Mouse (Mus musculus): ENCODE measurements around the gene AI837181. TPM values are rescaled to one million over a fixed set of nuclear protein-coding genes. Genes with fewer than 3 reads are reported as not detected.
A peak's percentile ranks its signal among the peaks of the same experiment; 100 is the strongest.

Gene AI837181
- polyA plus RNA-seq, 1 experiment from 2014 or later = 61.1 TPM

- Histone ChIP-seq H3K4me2 (ENCODE audit: low read length) (peak overlapping the region; percentile 97), H3K4me1 (replicated peaks; ENCODE audit: control insufficient read depth, insufficient read depth, low read length) (peaks cover 57% of the 10 kb centered on the region), H3K27me3 (replicated peaks; ENCODE audit: control insufficient read depth, insufficient read depth, low read length) (peaks cover 2% of the 10 kb centered on the region; the same call in 1 of the 2 replicates), H3K36me3 (ENCODE audit: control insufficient read depth, insufficient read depth) (peaks cover 2% of the 10 kb centered on the region), H3K9me3 (ENCODE audit: control insufficient read depth, low read length) (no peaks in the 10 kb centered on the region), H3K4me3 (replicated peaks; ENCODE audit: low read length) (peak overlapping the region; percentile 95), H3K9ac (replicated peaks; ENCODE audit: low read depth, low read length) (peak overlapping the region; percentile 87), H3K27ac (ENCODE audit: low read length) (peak overlapping the region; percentile 61)
- 18% methylated on average over 3 of the region's 3 CpGs for WGBS
- no peak for ATAC-seq
These were observed 35.0 kb downstream of the AI837181 start for GRCm38 (mm10) chr19:5459896-5460295.

GRCm38 (mm10) chr19:5460465-5460911 lies 35.5 kb downstream of the AI837181 start, which contains the start of gene Fibp:
Gene Fibp (plus strand): TSS chr19:5460615.
- peak within 1 kb of the TSS; percentile 95 for H3K4me3 ChIP-seq (replicated peaks; ENCODE audit: low read length)
- peak; percentile 54 for ATAC-seq
- H3K27me3 ChIP-seq (replicated peaks; ENCODE audit: control insufficient read depth, insufficient read depth, low read length) = peaks cover 2% of the 10 kb centered on the region; the same call in 1 of the 2 replicates
- H3K9me3 ChIP-seq (ENCODE audit: control insufficient read depth, low read length) = no peaks in the 10 kb centered on the region
- peak within 1 kb of the TSS; percentile 97 for H3K4me2 ChIP-seq (ENCODE audit: low read length)
- H3K4me1 ChIP-seq (replicated peaks; ENCODE audit: control insufficient read depth, insufficient read depth, low read length) = peaks cover 51% of the 10 kb centered on the region
- peaks cover 2% of the 10 kb centered on the region for H3K36me3 ChIP-seq (ENCODE audit: control insufficient read depth, insufficient read depth)
- peak within 1 kb of the TSS; percentile 80 for H3K27ac ChIP-seq (ENCODE audit: low read length)
- under 1% methylated on average over 32 of the region's 32 CpGs for WGBS
- H3K9ac ChIP-seq (replicated peaks; ENCODE audit: low read depth, low read length) = peak within 1 kb of the TSS; percentile 87

- Histone ChIP-seq H3K27me3 (replicated peaks; ENCODE audit: control insufficient read depth, insufficient read depth, low read length) (peaks cover 2% of the 10 kb centered on the region; the same call in 1 of the 2 replicates), H3K9ac (replicated peaks; ENCODE audit: low read depth, low read length) (peak overlapping the region; percentile 87; the same call in 1 of the 2 replicates), H3K27ac (ENCODE audit: low read length) (no peak overlapping the region), H3K9me3 (ENCODE audit: control insufficient read depth, low read length) (no peaks in the 10 kb centered on the region), H3K4me1 (replicated peaks; ENCODE audit: control insufficient read depth, insufficient read depth, low read length) (peaks cover 42% of the 10 kb centered on the region), H3K36me3 (ENCODE audit: control insufficient read depth, insufficient read depth) (peaks cover 2% of the 10 kb centered on the region), H3K4me2 (ENCODE audit: low read length) (peak overlapping the region; percentile 97), H3K4me3 (replicated peaks; ENCODE audit: low read length) (peak overlapping the region; percentile 95)
- 89% methylated on average over 6 of the region's 6 CpGs for WGBS
- ATAC-seq = no peak
These were observed 36.5 kb downstream of the AI837181 start for GRCm38 (mm10) chr19:5461411-5461810.

GRCm38 (mm10) chr19:5463212-5463611 lies 38.3 kb downstream of the AI837181 start:
- Histone ChIP-seq H3K27ac (ENCODE audit: low read length) (no peak overlapping the region), H3K36me3 (ENCODE audit: control insufficient read depth, insufficient read depth) (peaks cover 4% of the 10 kb centered on the region), H3K9me3 (ENCODE audit: control insufficient read depth, low read length) (no peaks in the 10 kb centered on the region), H3K4me1 (replicated peaks; ENCODE audit: control insufficient read depth, insufficient read depth, low read length) (peaks cover 33% of the 10 kb centered on the region), H3K4me3 (replicated peaks; ENCODE audit: low read length) (no peak overlapping the region), H3K4me2 (ENCODE audit: low read length) (no peak overlapping the region), H3K9ac (replicated peaks; ENCODE audit: low read depth, low read length) (no peak overlapping the region), H3K27me3 (replicated peaks; ENCODE audit: control insufficient read depth, insufficient read depth, low read length) (peaks cover 2% of the 10 kb centered on the region; the same call in 1 of the 2 replicates)
- no peak for ATAC-seq
- 86% methylated on average over 9 of the region's 9 CpGs for WGBS

- Histone ChIP-seq H3K4me1 (replicated peaks; ENCODE audit: control insufficient read depth, insufficient read depth, low read length) (peaks cover 29% of the 10 kb centered on the region), H3K9me3 (ENCODE audit: control insufficient read depth, low read length) (no peaks in the 10 kb centered on the region), H3K4me3 (replicated peaks; ENCODE audit: low read length) (peak overlapping the region; percentile 28), H3K27ac (ENCODE audit: low read length) (peak overlapping the region; percentile 29), H3K27me3 (replicated peaks; ENCODE audit: control insufficient read depth, insufficient read depth, low read length) (no peaks in the 10 kb centered on the region; the same call in 1 of the 2 replicates), H3K9ac (replicated peaks; ENCODE audit: low read depth, low read length) (peak overlapping the region; percentile 47), H3K36me3 (ENCODE audit: control insufficient read depth, insufficient read depth) (peaks cover 4% of the 10 kb centered on the region), H3K4me2 (ENCODE audit: low read length) (peak overlapping the region; percentile 48)
- WGBS = 32% methylated on average over 15 of the region's 15 CpGs
- peak; percentile 41 for ATAC-seq
These were observed 39.0 kb downstream of the AI837181 start for GRCm38 (mm10) chr19:5463791-5464562.

GRCm38 (mm10) chr19:5465037-5465436 lies 40.1 kb downstream of the AI837181 start:
- Histone ChIP-seq H3K4me3 (replicated peaks; ENCODE audit: low read length) (no peak overlapping the region), H3K4me2 (ENCODE audit: low read length) (no peak overlapping the region), H3K9ac (replicated peaks; ENCODE audit: low read depth, low read length) (no peak overlapping the region), H3K4me1 (replicated peaks; ENCODE audit: control insufficient read depth, insufficient read depth, low read length) (peaks cover 24% of the 10 kb centered on the region), H3K9me3 (ENCODE audit: control insufficient read depth, low read length) (no peaks in the 10 kb centered on the region), H3K27me3 (replicated peaks; ENCODE audit: control insufficient read depth, insufficient read depth, low read length) (no peaks in the 10 kb centered on the region), H3K36me3 (ENCODE audit: control insufficient read depth, insufficient read depth) (peaks cover 4% of the 10 kb centered on the region), H3K27ac (ENCODE audit: low read length) (no peak overlapping the region)
- ATAC-seq = no peak
- 94% methylated on average over 8 of the region's 8 CpGs for WGBS

GRCm38 (mm10) chr19:5466916-5467500 lies 42.1 kb downstream of the AI837181 start:
- Histone ChIP-seq H3K36me3 (ENCODE audit: control insufficient read depth, insufficient read depth) (peaks cover 4% of the 10 kb centered on the region), H3K9me3 (ENCODE audit: control insufficient read depth, low read length) (no peaks in the 10 kb centered on the region), H3K4me1 (replicated peaks; ENCODE audit: control insufficient read depth, insufficient read depth, low read length) (peaks cover 12% of the 10 kb centered on the region), H3K27ac (ENCODE audit: low read length) (no peak overlapping the region), H3K4me2 (ENCODE audit: low read length) (no peak overlapping the region), H3K4me3 (replicated peaks; ENCODE audit: low read length) (no peak overlapping the region), H3K9ac (replicated peaks; ENCODE audit: low read depth, low read length) (no peak overlapping the region), H3K27me3 (replicated peaks; ENCODE audit: control insufficient read depth, insufficient read depth, low read length) (no peaks in the 10 kb centered on the region)
- WGBS = 90% methylated on average over 6 of the region's 6 CpGs
- ATAC-seq = no peak

- no peaks in the 10 kb centered on the region for H3K27me3 ChIP-seq (replicated peaks; ENCODE audit: control insufficient read depth, insufficient read depth, low read length)
- ATAC-seq = no peak
- H3K4me1 ChIP-seq (replicated peaks; ENCODE audit: control insufficient read depth, insufficient read depth, low read length) = peaks cover 12% of the 10 kb centered on the region
- H3K4me3 ChIP-seq (replicated peaks; ENCODE audit: low read length) = no peak within 1 kb of the TSS
- no peak within 1 kb of the TSS for H3K9ac ChIP-seq (replicated peaks; ENCODE audit: low read depth, low read length)
- H3K27ac ChIP-seq (ENCODE audit: low read length) = no peak within 1 kb of the TSS
- H3K36me3 ChIP-seq (ENCODE audit: control insufficient read depth, insufficient read depth) = peaks cover 2% of the 10 kb centered on the region; the same call in 1 of the 2 replicates
- WGBS = 59% methylated on average over 5 of the region's 5 CpGs
- no peaks in the 10 kb centered on the region for H3K9me3 ChIP-seq (ENCODE audit: control insufficient read depth, low read length)
- H3K4me2 ChIP-seq (ENCODE audit: low read length) = no peak within 1 kb of the TSS
These were observed 43.4 kb downstream of the AI837181 start, which contains the start of gene Ctsw for GRCm38 (mm10) chr19:5468374-5468773. Gene Ctsw (minus strand): TSS chr19:5468507.

GRCm38 (mm10) chr19:5471846-5472245 lies 46.9 kb downstream of the AI837181 start:
- Histone ChIP-seq H3K27ac (ENCODE audit: low read length) (no peak overlapping the region), H3K4me3 (replicated peaks; ENCODE audit: low read length) (no peak overlapping the region), H3K36me3 (ENCODE audit: control insufficient read depth, insufficient read depth) (peaks cover 2% of the 10 kb centered on the region; the same call in 1 of the 2 replicates), H3K4me2 (ENCODE audit: low read length) (no peak overlapping the region), H3K27me3 (replicated peaks; ENCODE audit: control insufficient read depth, insufficient read depth, low read length) (no peaks in the 10 kb centered on the region), H3K9ac (replicated peaks; ENCODE audit: low read depth, low read length) (no peak overlapping the region), H3K4me1 (replicated peaks; ENCODE audit: control insufficient read depth, insufficient read depth, low read length) (peaks cover 21% of the 10 kb centered on the region), H3K9me3 (ENCODE audit: control insufficient read depth, low read length) (no peaks in the 10 kb centered on the region)
- ATAC-seq = no peak
- WGBS = 50% methylated on average over 5 of the region's 5 CpGs
